Mouse (Mus musculus) liver, embryonic 14.5 days (tissue): Measurements from ENCODE around the gene Nt5c. TPM values are rescaled to one million over a fixed set of nuclear protein-coding genes. Genes with fewer than 3 reads are reported as not detected.

Source experiments
- ATAC-seq: fragments of 200-750 bp; cut with Nextera tagmentation; 2 replicates; pipeline ENCODE4 v1.8.0; 2017; ENCODE audit warnings: moderate number of reproducible peaks, mild to moderate bottlenecking, moderate library complexity; ENCODE audit not compliant: insufficient read depth
- DNase-seq, 3 experiments: peaks; one replicate each; pipeline ENCODE4 v3.0.0-alpha.2; 2012 to 2013; ENCODE audit warnings: low read depth in 3 of 3, low spot score in 3 of 3
- H3K27ac ChIP-seq: fragments of 300-500 bp; sonication (generic); 2 replicates; pipeline ENCODE4 v1.5.1; 2014; ENCODE audit warnings: moderate library complexity, mild to moderate bottlenecking, control low read depth, inconsistent platforms
- H3K27me3 ChIP-seq: fragments of 300-500 bp; sonication (generic); 2 replicates; pipeline ENCODE4 v1.6.1; 2014; ENCODE audit warnings: mild to moderate bottlenecking, low read length, moderate library complexity; ENCODE audit not compliant: control insufficient read depth, insufficient read depth
- H3K36me3 ChIP-seq: fragments of 300-500 bp; sonication (generic); replicated peaks from 2 replicates; pipeline ENCODE4 v1.6.1; 2014; ENCODE audit warnings: low read depth; ENCODE audit not compliant: control insufficient read depth, insufficient read depth
- H3K4me1 ChIP-seq, 2 experiments: fragments of 200-500 bp in 1 of 2; fragments of 300-500 bp in 1 of 2; sonication (generic) in 1 of 2; replicated peaks; 2 replicates each; pipeline ENCODE4 v1.6.1; 2012 to 2014; ENCODE audit warnings: antibody characterized with exemption in 1 of 2, inconsistent platforms in 1 of 2, low read length in 1 of 2; ENCODE audit not compliant: control insufficient read depth in 2 of 2, insufficient read depth in 2 of 2
- H3K4me2 ChIP-seq: fragments of 300-500 bp; sonication (generic); 2 replicates; pipeline ENCODE4 v1.6.1; 2014; ENCODE audit warnings: low read depth, mild to moderate bottlenecking, control low read depth, moderate library complexity
- H3K4me3 ChIP-seq, 2 experiments: fragments of 200-500 bp in 1 of 2; fragments of 300-500 bp in 1 of 2; sonication (generic) in 1 of 2; 2 replicates each; pipeline ENCODE4 v1.5.1; 2012 to 2014; ENCODE audit warnings: low read depth in 2 of 2, low read length in 2 of 2, mild to moderate bottlenecking in 2 of 2, control low read depth in 1 of 2, inconsistent platforms in 1 of 2, moderate library complexity in 1 of 2; ENCODE audit not compliant: insufficient read depth in 1 of 2
- H3K9ac ChIP-seq: fragments of 300-500 bp; sonication (generic); replicated peaks from 2 replicates; pipeline ENCODE4 v1.6.1; 2014; ENCODE audit warnings: mild to moderate bottlenecking, control low read depth, moderate library complexity
- H3K9me3 ChIP-seq: fragments of 300-500 bp; sonication (generic); 2 replicates; pipeline ENCODE4 v1.6.1; 2016; ENCODE audit warnings: low read length, mixed read lengths; ENCODE audit not compliant: control insufficient read depth
- CTCF ChIP-seq: IDR thresholded peaks from 2 replicates; pipeline ENCODE4 v1.5.1; 2016; ENCODE audit warnings: antibody characterized with exemption, low read depth, control low read depth
- EP300 ChIP-seq: IDR thresholded peaks from 2 replicates; pipeline ENCODE4 v1.6.1; 2016; ENCODE audit warnings: antibody characterized with exemption, low read depth
- WGBS: fragments of 180-500 bp; shearing (Covaris S2); extraction: QIAGEN DNeasy Blood & Tissue Kit; methylation state at CpG from one replicate; pipeline ENCODE4 v1.1.7; 2014; ENCODE audit not compliant: insufficient replicate concordance; 5-methylcytosine and 5-hydroxymethylcytosine counted together
- polyA plus RNA-seq, 2 experiments: library from polyadenylated mRNA; depleted of rRNA in 1 of 2; stranded (reverse) in 1 of 2; unstranded in 1 of 2; fragments of >200 nt; fragmentation: Nextera tagmentation in 1 of 2; extraction: Ambion mirVana in 1 of 2; gene quantifications; 2 replicates each; pipeline versions ENCODE4 v1.2.1 to v1.2.3; 2012 to 2014

Gene Nt5c
- polyA plus RNA-seq, 2 experiments = 31.9 to 50.7 TPM

DNA sequence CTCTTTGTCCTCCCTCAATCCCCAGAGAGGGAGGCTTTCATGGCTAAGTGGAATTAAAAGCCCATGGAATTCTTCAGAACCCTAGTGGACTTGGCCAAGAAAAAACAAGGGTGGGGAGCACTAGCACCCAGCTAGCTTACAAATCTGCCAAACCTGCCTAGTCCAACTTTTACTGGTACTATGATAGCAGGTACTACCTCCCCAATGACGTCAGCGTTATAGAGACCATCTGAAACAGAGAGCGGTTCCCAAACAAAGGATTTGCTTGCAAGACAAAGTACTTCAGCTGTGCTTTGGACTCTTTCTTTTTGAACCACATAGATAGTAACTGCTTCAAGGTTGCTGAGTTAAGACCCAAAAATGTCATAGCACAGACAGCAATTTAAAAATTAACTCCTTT, 20.3 kb upstream of the Nt5c start:
- peak overlapping the region; percentile 97 for H3K9ac ChIP-seq
- H3K27ac ChIP-seq = peak overlapping the region; percentile 92
- DNase-seq (no peak), ATAC-seq (no peak)
- H3K9me3 ChIP-seq = no peaks in the 10 kb centered on the region
- 52% methylated on average over 3 of the region's 3 CpGs for WGBS
- peak overlapping the region; percentile 80 to 98 for H3K4me3 ChIP-seq
- peak overlapping the region; percentile 99 for H3K4me2 ChIP-seq
- TF ChIP-seq EP300 (no peak), CTCF (no peak)
- no peaks in the 10 kb centered on the region for H3K27me3 ChIP-seq
- no peaks in the 10 kb centered on the region for H3K36me3 ChIP-seq
- peaks cover 54 to 65% of the 10 kb centered on the region in 2 experiments for H3K4me1 ChIP-seq

DNA sequence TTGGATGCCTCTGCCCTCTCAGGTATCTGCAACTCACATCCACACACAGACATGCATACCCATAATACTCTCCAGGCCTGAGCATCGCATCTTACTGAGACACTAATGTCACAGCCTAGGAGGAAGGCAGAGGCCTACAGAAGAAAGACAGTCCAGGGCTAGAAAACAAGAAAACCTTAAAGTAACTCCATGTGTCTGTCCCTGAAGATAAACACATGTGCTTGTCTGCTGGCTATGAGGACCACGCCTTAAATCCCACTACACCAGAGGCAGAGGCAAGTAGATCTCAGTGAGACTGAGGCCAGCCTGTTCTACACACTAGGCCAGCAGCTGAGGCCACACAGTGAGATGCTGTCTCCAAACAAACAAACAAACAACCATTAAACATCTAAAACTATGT, 19.5 kb upstream of the Nt5c start:
- DNase-seq = peak; percentile 72 to 82 (median 76)
- no peaks in the 10 kb centered on the region for H3K9me3 ChIP-seq
- peak overlapping the region; percentile 92 for H3K27ac ChIP-seq
- H3K27me3 ChIP-seq = no peaks in the 10 kb centered on the region
- H3K36me3 ChIP-seq = no peaks in the 10 kb centered on the region
- peak overlapping the region; percentile 97 for H3K9ac ChIP-seq
- peak; percentile 43 for ATAC-seq
- WGBS = 15% methylated on average over 2 of the region's 2 CpGs
- peak overlapping the region; percentile 99 for H3K4me2 ChIP-seq
- TF ChIP-seq EP300 (peak; percentile 66), CTCF (no peak)
- peak overlapping the region; percentile 80 to 98 for H3K4me3 ChIP-seq
- peaks cover 62 to 74% of the 10 kb centered on the region in 2 experiments for H3K4me1 ChIP-seq

DNA sequence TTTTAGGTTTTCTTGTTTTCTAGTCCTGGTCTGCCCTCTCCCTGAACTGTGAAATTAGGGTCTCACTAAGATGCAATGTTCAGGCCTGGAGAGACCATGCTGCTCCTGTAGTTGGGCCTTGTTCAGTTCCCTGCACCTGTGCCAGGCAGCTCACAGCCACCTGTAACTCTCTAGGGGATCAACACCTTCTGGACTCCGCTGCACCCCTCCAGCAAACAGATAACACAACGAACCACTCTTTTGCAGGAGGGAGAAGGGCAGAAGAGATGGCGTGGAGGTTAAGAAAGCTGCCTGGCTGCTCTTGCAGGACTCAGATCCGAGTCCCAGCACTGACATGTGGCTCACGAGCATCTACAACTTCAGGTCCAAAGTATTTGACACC, 18.8 kb upstream of the Nt5c start:
- Histone ChIP-seq H3K36me3 (no peaks in the 10 kb centered on the region), H3K27ac (peak overlapping the region; percentile 92), H3K4me2 (peak overlapping the region; percentile 99), H3K9me3 (no peaks in the 10 kb centered on the region), H3K4me3 (peak overlapping the region; percentile 52 to 98; a peak in 3 of 4 replicates), H3K4me1 (peaks cover 66 to 78% of the 10 kb centered on the region in 2 experiments), H3K27me3 (no peaks in the 10 kb centered on the region), H3K9ac (peak overlapping the region; percentile 63)
- TF ChIP-seq EP300 (no peak), CTCF (no peak)
- DNase-seq (no peak), ATAC-seq (no peak)
- WGBS = 14% methylated on average over 5 of the region's 5 CpGs

DNA sequence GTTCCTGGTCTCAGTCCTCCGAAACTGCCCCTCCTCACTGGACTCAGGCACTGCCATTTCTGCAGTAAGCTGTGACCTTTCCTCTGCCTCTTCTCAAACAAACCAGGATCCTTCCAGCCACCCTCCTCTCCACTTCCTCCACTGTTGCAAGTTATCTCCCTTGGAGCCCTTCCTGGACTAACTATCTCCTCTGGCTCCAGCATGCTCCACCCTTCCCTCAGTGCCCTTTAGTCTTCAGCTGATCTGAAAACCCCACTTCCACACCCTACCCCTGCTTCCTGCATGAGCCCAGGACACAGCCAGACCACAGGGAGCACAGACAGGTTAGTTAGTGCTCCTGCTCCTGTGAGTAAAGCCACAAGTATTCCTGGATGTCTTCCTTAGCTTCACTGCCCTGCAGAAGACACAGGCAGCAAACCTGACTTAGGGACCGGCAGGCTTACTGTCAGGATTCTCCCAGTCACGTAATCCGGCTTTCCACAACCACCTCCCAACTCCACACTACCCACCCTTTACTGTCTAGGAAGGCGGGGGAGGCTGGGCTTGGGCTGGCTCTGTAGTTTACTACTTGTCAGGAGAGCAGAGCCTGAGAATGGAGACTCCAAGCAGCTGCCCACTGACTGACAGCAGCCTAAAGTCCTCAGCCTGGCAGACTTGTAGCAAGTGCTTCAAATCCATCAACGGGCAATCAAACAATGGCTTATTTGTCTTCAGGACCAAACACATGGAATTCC, 18.3 kb upstream of the Nt5c start:
- Histone ChIP-seq H3K4me3 (peak overlapping the region; percentile 52 to 98), H3K4me1 (peaks cover 71 to 79% of the 10 kb centered on the region in 2 experiments), H3K9me3 (no peaks in the 10 kb centered on the region), H3K27ac (peak overlapping the region; percentile 92), H3K36me3 (no peaks in the 10 kb centered on the region), H3K27me3 (no peaks in the 10 kb centered on the region), H3K9ac (peak overlapping the region; percentile 63), H3K4me2 (peak overlapping the region; percentile 99)
- 28% methylated on average over 6 of the region's 6 CpGs for WGBS
- TF ChIP-seq CTCF = no peak
- TF ChIP-seq EP300 = no peak
- ATAC-seq (peak; percentile 25), DNase-seq (peak in 2 of 3 experiments; percentile 57 to 61)

DNA sequence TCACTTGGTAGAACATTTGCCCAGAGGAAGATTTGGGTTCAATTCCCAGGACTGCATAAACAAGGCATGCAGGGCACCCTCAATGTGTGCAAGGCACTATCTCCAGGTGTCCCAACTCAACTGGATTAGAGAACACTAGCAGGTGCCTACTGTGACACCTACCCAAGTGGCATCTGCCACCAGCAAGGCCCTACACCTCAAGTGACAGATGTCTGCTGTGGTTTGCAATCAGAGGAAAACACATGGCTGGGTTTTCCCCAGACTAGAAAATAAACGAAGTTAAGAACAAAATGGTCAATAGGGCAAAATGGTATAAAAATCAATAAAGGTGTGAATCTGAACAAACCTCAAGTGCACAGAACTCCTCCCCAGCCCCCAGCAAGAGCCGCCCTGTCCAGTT, 16.4 kb upstream of the Nt5c start:
- Histone ChIP-seq H3K4me2 (peak overlapping the region; percentile 64), H3K4me1 (peaks cover 73 to 77% of the 10 kb centered on the region in 2 experiments), H3K27me3 (no peaks in the 10 kb centered on the region), H3K4me3 (no peak overlapping the region), H3K9me3 (no peaks in the 10 kb centered on the region), H3K27ac (peak overlapping the region; percentile 91), H3K9ac (no peak overlapping the region), H3K36me3 (peaks cover 7% of the 10 kb centered on the region)
- DNase-seq (peak in 1 of 3 experiments; percentile 50), ATAC-seq (no peak)
- WGBS = 43% methylated on average over 2 of the region's 2 CpGs
- TF ChIP-seq EP300 (0 out of 2 replicates have a peak, but pooled peaks have one; percentile 10), CTCF (no peak)
